Mouse (Mus musculus): ENCODE data around the gene Mylk4. TPM values are rescaled to one million over a fixed set of nuclear protein-coding genes. Genes with fewer than 3 reads are reported as not detected.

The Mylk4 gene
- polyA plus RNA-seq, 1 experiment from 2014 or later: not detected

DNA sequence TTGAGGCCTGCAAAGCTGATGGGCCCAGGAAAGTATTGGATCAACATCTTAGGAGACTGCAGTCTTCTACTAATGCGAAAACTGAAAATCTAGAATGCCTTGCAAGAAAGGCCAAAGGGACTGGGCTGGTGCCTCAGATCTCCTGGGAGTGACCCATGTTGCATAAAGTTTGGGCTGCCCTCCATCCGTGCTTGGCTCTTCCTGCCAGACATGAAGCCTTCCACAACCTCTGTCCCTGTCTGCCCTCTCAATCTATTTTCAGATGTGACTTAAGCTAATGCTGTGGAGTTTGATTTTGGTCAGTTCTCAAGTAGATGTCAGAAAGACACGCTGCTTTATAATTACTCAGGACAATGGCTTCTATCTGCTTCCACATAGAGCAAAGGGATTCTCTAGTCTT lies 20.6 kb downstream of the Mylk4 start:
- no peaks in the 10 kb centered on the region for H3K4me1 ChIP-seq (replicated peaks; ENCODE audit: control insufficient read depth, insufficient read depth, low read length)
- H3K9ac ChIP-seq (ENCODE audit: low read depth, low read length): no peak overlapping the region
- H3K4me3 ChIP-seq (ENCODE audit: low read depth, low read length): no peak overlapping the region
- H3K9me3 ChIP-seq (ENCODE audit: control insufficient read depth): no peaks in the 10 kb centered on the region
- no peaks in the 10 kb centered on the region for H3K36me3 ChIP-seq (ENCODE audit: control insufficient read depth, insufficient read depth)
- H3K4me2 ChIP-seq (replicated peaks; ENCODE audit: low read depth): no peak overlapping the region
- TF ChIP-seq CTCF (IDR thresholded peaks at IDR 0.05; ENCODE audit: low read depth): no peak
- no peak overlapping the region for H3K27ac ChIP-seq (ENCODE audit: low read depth, low read length)
- ATAC-seq: no peak
- no peaks in the 10 kb centered on the region for H3K27me3 ChIP-seq (replicated peaks; ENCODE audit: control insufficient read depth, insufficient read depth, low read length)
- 90% methylated on average over 3 of the region's 3 CpGs for WGBS

DNA sequence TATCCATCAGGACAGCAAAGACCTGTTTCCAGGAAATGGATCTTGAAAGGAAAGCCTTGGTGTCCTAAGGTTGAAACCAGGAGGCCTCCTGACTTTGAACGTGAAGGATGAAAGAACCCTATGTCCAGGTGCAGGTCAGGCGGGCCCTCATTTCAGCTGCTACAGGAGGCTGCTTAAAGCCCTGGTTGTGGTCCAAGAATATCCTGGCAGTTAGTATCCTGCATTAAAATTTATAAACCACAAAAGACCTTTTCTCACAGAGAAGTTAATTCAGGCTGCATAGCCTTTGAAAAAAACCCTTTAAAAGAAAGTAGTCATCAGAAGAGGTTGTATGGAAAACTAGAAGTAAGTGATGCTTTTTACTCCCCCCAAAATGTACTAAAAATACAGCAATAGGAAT lies 23.0 kb downstream of the Mylk4 start:
- Histone ChIP-seq H3K36me3 (ENCODE audit: control insufficient read depth, insufficient read depth) (no peaks in the 10 kb centered on the region), H3K4me1 (replicated peaks; ENCODE audit: control insufficient read depth, insufficient read depth, low read length) (no peaks in the 10 kb centered on the region), H3K9me3 (ENCODE audit: control insufficient read depth) (no peaks in the 10 kb centered on the region), H3K27ac (ENCODE audit: low read depth, low read length) (no peak overlapping the region), H3K9ac (ENCODE audit: low read depth, low read length) (no peak overlapping the region), H3K4me3 (ENCODE audit: low read depth, low read length) (no peak overlapping the region), H3K27me3 (replicated peaks; ENCODE audit: control insufficient read depth, insufficient read depth, low read length) (no peaks in the 10 kb centered on the region), H3K4me2 (replicated peaks; ENCODE audit: low read depth) (no peak overlapping the region)
- WGBS: 80% methylated on average over 2 of the region's 2 CpGs
- no peak for TF ChIP-seq CTCF (IDR thresholded peaks at IDR 0.05; ENCODE audit: low read depth)
- ATAC-seq: no peak

DNA sequence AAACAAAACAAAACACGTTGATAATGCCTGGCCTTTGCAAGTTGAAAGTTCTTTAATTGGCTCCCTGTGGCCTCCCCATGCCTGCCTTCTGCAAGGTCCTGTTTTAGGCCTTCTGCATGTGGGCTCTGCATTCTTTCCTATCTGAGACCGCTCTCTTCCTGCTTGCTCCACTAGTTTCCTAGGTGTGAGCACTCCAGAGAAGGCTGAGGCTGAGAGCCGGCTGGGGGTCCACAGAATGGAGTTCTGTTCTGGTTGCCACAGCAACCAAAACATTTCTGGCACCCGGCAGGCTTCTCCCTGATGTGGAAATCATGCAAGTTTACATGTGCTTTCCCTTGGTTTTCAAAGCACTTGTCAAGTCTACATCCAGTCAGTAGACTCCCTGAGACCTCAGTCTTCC lies 24.7 kb downstream of the Mylk4 start:
- ATAC-seq: no peak
- Histone ChIP-seq H3K27me3 (replicated peaks; ENCODE audit: control insufficient read depth, insufficient read depth, low read length) (no peaks in the 10 kb centered on the region), H3K4me1 (replicated peaks; ENCODE audit: control insufficient read depth, insufficient read depth, low read length) (no peaks in the 10 kb centered on the region), H3K4me2 (replicated peaks; ENCODE audit: low read depth) (no peak overlapping the region), H3K4me3 (ENCODE audit: low read depth, low read length) (no peak overlapping the region), H3K27ac (ENCODE audit: low read depth, low read length) (no peak overlapping the region), H3K9ac (ENCODE audit: low read depth, low read length) (no peak overlapping the region), H3K36me3 (ENCODE audit: control insufficient read depth, insufficient read depth) (no peaks in the 10 kb centered on the region), H3K9me3 (ENCODE audit: control insufficient read depth) (no peaks in the 10 kb centered on the region)
- no peak for TF ChIP-seq CTCF (IDR thresholded peaks at IDR 0.05; ENCODE audit: low read depth)
- 41% methylated on average over 4 of the region's 4 CpGs for WGBS

DNA sequence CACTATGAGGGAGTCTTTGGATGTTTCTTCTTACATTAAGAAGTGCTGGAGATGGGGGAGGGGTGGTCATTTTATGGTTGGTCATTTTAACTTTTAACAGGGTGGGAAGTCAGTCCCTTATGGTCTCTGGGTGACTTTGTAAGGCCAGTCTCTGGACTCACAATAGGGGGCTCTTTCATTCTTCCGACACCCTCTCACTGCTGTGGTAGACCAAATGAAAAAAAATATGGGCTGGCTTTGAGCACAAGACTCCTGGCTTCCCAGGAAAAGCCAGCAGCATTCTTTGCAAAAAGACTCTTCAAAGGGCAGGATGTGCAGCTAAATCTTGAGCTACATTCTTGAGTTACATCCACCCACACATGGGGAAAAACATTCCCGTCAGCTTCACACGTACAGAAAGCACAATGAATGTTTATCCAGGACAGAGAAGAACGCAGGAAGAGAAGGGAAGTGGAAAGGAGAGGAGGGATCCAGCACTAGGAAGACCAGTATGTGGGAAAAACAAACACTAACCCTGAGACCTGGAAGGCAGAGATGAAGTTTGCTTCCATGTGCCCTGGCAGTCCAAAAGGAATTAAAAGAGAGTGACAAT lies 31.6 kb downstream of the Mylk4 start:
- Histone ChIP-seq H3K36me3 (ENCODE audit: control insufficient read depth, insufficient read depth) (no peaks in the 10 kb centered on the region), H3K9me3 (ENCODE audit: control insufficient read depth) (no peaks in the 10 kb centered on the region), H3K4me2 (replicated peaks; ENCODE audit: low read depth) (no peak overlapping the region), H3K4me1 (replicated peaks; ENCODE audit: control insufficient read depth, insufficient read depth, low read length) (no peaks in the 10 kb centered on the region), H3K27me3 (replicated peaks; ENCODE audit: control insufficient read depth, insufficient read depth, low read length) (no peaks in the 10 kb centered on the region), H3K27ac (ENCODE audit: low read depth, low read length) (no peak overlapping the region), H3K9ac (ENCODE audit: low read depth, low read length) (no peak overlapping the region), H3K4me3 (ENCODE audit: low read depth, low read length) (no peak overlapping the region)
- ATAC-seq: no peak
- 38% methylated on average over 4 of the region's 4 CpGs for WGBS
- TF ChIP-seq CTCF (IDR thresholded peaks at IDR 0.05; ENCODE audit: low read depth): no peak

DNA sequence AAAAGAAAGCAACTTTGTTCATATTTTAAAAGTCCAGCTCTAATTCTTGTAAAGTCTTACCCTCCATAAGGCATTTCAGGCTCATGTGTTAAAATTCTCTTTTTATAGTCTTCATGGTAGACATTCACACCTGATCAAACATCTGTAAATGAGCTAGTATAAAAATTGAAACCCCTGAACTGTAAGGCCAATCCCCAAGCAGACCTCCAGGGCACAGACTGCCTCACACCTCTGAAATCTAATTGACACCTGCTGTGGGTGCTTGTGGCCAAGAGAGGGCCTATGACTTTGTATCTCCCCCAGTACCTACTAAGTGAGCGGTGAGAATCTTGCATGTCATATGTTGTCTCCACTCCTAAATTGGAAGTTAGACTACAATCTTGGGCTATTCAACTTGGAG lies 33.2 kb downstream of the Mylk4 start:
- Histone ChIP-seq H3K27me3 (replicated peaks; ENCODE audit: control insufficient read depth, insufficient read depth, low read length) (no peaks in the 10 kb centered on the region), H3K9ac (ENCODE audit: low read depth, low read length) (no peak overlapping the region), H3K4me2 (replicated peaks; ENCODE audit: low read depth) (no peak overlapping the region), H3K27ac (ENCODE audit: low read depth, low read length) (no peak overlapping the region), H3K4me1 (replicated peaks; ENCODE audit: control insufficient read depth, insufficient read depth, low read length) (no peaks in the 10 kb centered on the region), H3K4me3 (ENCODE audit: low read depth, low read length) (no peak overlapping the region), H3K36me3 (ENCODE audit: control insufficient read depth, insufficient read depth) (no peaks in the 10 kb centered on the region), H3K9me3 (ENCODE audit: control insufficient read depth) (no peaks in the 10 kb centered on the region)
- no peak for ATAC-seq
- no peak for TF ChIP-seq CTCF (IDR thresholded peaks at IDR 0.05; ENCODE audit: low read depth)
- 93% methylated on average over 1 of the region's 1 CpGs for WGBS

DNA sequence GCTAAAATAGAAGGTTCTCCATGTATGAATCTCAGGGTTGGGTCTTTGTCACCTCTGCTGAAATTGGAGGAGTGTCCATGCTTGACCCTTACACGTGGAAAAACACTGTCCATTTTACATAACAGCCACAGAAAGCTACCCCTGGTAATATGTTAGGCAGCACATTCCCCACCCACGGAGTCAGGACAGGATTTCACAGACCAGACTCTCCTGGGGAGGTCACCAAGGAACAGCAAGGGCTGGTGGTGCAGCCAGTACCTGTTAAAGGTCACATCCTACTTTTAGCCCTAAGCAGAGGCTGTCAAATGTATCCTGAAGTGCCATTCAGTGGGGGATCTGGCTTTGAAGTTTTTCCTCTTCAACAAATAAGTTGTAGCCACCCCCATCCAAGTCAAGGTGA lies 35.3 kb downstream of the Mylk4 start:
- Histone ChIP-seq H3K4me3 (ENCODE audit: low read depth, low read length) (no peak overlapping the region), H3K4me2 (replicated peaks; ENCODE audit: low read depth) (no peak overlapping the region), H3K9ac (ENCODE audit: low read depth, low read length) (no peak overlapping the region), H3K27me3 (replicated peaks; ENCODE audit: control insufficient read depth, insufficient read depth, low read length) (no peaks in the 10 kb centered on the region), H3K4me1 (replicated peaks; ENCODE audit: control insufficient read depth, insufficient read depth, low read length) (no peaks in the 10 kb centered on the region), H3K9me3 (ENCODE audit: control insufficient read depth) (no peaks in the 10 kb centered on the region), H3K27ac (ENCODE audit: low read depth, low read length) (no peak overlapping the region), H3K36me3 (ENCODE audit: control insufficient read depth, insufficient read depth) (no peaks in the 10 kb centered on the region)
- ATAC-seq: no peak
- no peak for TF ChIP-seq CTCF (IDR thresholded peaks at IDR 0.05; ENCODE audit: low read depth)
- WGBS: 42% methylated on average over 2 of the region's 2 CpGs

DNA sequence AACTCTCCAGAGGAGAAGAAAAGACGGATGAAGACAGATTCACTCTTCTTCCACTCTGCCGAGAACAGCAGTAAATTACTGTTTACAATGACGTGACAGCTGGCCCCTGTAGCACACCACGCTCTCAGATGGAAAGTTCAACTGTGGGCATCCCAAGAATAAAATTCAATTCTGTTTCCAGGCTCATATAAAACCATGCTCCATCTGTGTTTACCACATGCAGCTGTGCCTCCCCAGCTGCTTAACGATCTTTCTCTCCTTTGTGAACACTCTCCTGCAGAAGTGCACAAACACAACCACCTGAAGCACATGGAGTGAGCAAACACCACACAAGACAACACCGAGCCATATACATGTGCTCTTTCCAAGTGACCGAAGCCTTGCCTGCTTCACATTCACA lies 42.6 kb downstream of the Mylk4 start:
- 52% methylated on average over 7 of the region's 7 CpGs for WGBS
- no peak for TF ChIP-seq CTCF (IDR thresholded peaks at IDR 0.05; ENCODE audit: low read depth)
- ATAC-seq: no peak
- H3K27me3 ChIP-seq (replicated peaks; ENCODE audit: control insufficient read depth, insufficient read depth, low read length): no peaks in the 10 kb centered on the region
- no peak overlapping the region for H3K9ac ChIP-seq (ENCODE audit: low read depth, low read length)
- no peaks in the 10 kb centered on the region for H3K36me3 ChIP-seq (ENCODE audit: control insufficient read depth, insufficient read depth)
- H3K4me1 ChIP-seq (replicated peaks; ENCODE audit: control insufficient read depth, insufficient read depth, low read length): no peaks in the 10 kb centered on the region
- H3K9me3 ChIP-seq (ENCODE audit: control insufficient read depth): no peaks in the 10 kb centered on the region
- no peak overlapping the region for H3K4me2 ChIP-seq (replicated peaks; ENCODE audit: low read depth)
- H3K4me3 ChIP-seq (ENCODE audit: low read depth, low read length): no peak overlapping the region
- no peak overlapping the region for H3K27ac ChIP-seq (ENCODE audit: low read depth, low read length)
